Mouse (Mus musculus) hindbrain, embryonic 14.5 days (tissue): Measurements from ENCODE around the gene Sec31a. TPM values are rescaled to one million over a fixed set of nuclear protein-coding genes. Genes with fewer than 3 reads are reported as not detected.
"Not testable (repeated sequence)": the region's sequence is repeated elsewhere in the genome, so short reads cannot be mapped to it uniquely, and the experiment has no call there.

Experiments
- ATAC-seq: fragments of 200-750 bp; cut with Nextera tagmentation; 2 replicates; pipeline ENCODE4 v1.8.0; 2017; ENCODE audit warnings: moderate number of reproducible peaks, mild to moderate bottlenecking, moderate TSS enrichment, moderate library complexity; ENCODE audit not compliant: low FRiP score
- DNase-seq: peaks from one replicate; pipeline ENCODE4 v3.0.0-alpha.2; 2015; ENCODE audit warnings: low spot score
- H3K27ac ChIP-seq: fragments of 300-500 bp; sonication (generic); 2 replicates; pipeline ENCODE4 v1.5.1; 2014; ENCODE audit warnings: mild to moderate bottlenecking, moderate library complexity
- H3K27me3 ChIP-seq: fragments of 300-500 bp; sonication (generic); 2 replicates; pipeline ENCODE4 v1.6.1; 2014; ENCODE audit warnings: mild to moderate bottlenecking, low read length, mixed read lengths; ENCODE audit not compliant: control insufficient read depth, insufficient read depth
- H3K36me3 ChIP-seq: fragments of 300-500 bp; sonication (generic); replicated peaks from 2 replicates; pipeline ENCODE4 v1.6.1; 2014; ENCODE audit not compliant: control insufficient read depth, insufficient read depth
- H3K4me1 ChIP-seq: fragments of 300-500 bp; sonication (generic); replicated peaks from 2 replicates; pipeline ENCODE4 v1.6.1; 2014; ENCODE audit warnings: antibody characterized with exemption, low read length, mixed read lengths; ENCODE audit not compliant: control insufficient read depth, insufficient read depth
- H3K4me2 ChIP-seq: fragments of 300-500 bp; sonication (generic); replicated peaks from 2 replicates; pipeline ENCODE4 v1.6.1; 2014; ENCODE audit warnings: mild to moderate bottlenecking, moderate library complexity
- H3K4me3 ChIP-seq: fragments of 300-500 bp; sonication (generic); replicated peaks from 2 replicates; pipeline ENCODE4 v1.5.1; 2014; ENCODE audit warnings: mild to moderate bottlenecking, low read length
- H3K9ac ChIP-seq: fragments of 300-500 bp; sonication (generic); 2 replicates; pipeline ENCODE4 v1.6.1; 2014
- H3K9me3 ChIP-seq: fragments of 300-500 bp; sonication (generic); 2 replicates; pipeline ENCODE4 v1.6.1; 2016; ENCODE audit warnings: low read length; ENCODE audit not compliant: control insufficient read depth
- WGBS: fragments of 180-500 bp; shearing (Covaris S2); extraction: QIAGEN DNeasy Blood & Tissue Kit; methylation state at CpG from one replicate; pipeline ENCODE4 v1.1.7; 2014; 5-methylcytosine and 5-hydroxymethylcytosine counted together
- polyA plus RNA-seq: library from polyadenylated mRNA; unstranded; fragments of >200 nt; fragmentation: Nextera tagmentation; extraction: Ambion mirVana; gene quantifications from 2 replicates; pipeline ENCODE4 v1.2.1, GENCODE M21; 2014

Sec31a gene
- polyA plus RNA-seq, 1 experiment from 2014 or later = 91.0 TPM

GRCm38 (mm10) chr5:100430076-100430390 is 14.0 kb upstream of the Sec31a start:
- DNase-seq = no peak

DNA sequence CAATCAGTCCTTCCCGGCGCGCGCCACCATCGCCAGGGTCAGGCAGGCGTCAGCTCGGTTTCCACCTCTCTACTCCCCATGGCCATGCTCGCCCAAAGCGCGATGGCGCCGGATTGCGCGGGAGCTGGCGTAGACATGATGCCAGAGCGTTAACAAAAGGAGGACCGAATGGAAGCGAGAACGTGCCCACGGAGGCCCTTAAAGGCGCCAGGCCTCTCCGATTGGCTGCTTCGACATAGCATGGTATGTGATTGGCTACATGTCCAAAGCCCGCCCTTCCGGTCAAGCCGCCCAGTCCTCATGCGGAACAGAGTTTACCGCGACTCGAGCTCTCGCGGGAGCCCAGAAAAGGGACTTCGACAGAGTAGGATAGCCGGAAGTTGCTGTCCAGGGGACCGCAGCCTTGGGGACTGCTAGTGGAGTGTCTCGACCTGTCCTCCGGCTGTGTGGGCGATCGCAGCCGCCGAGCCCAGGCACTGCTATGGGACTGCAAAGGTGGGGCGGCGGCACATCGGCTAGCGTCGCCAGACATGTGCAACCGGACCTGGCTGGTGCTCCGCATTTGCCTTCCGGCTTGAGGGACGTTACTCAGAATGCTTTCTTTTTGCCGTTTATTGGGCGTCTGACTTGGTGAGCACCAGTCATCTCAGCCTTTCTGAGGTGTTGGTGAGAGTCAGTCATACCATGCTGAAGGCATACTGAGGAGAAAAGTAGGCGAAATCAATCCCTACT is 13.5 kb upstream of the Sec31a start:
- H3K9ac ChIP-seq = peak overlapping the region; percentile 98
- H3K27ac ChIP-seq = peak overlapping the region; percentile 95
- H3K4me2 ChIP-seq = peak overlapping the region; percentile 81
- ATAC-seq (peak; percentile 100), DNase-seq (peak; percentile 96)
- no peaks in the 10 kb centered on the region for H3K9me3 ChIP-seq
- peaks cover 34% of the 10 kb centered on the region for H3K36me3 ChIP-seq
- H3K27me3 ChIP-seq = no peaks in the 10 kb centered on the region
- peak overlapping the region; percentile 90 for H3K4me3 ChIP-seq
- H3K4me1 ChIP-seq = peaks cover 38% of the 10 kb centered on the region
- WGBS = under 1% methylated on average over 53 of the region's 53 CpGs

More at GRCm38 (mm10) chr5:100430076-100430390, 14.0 kb upstream of the Sec31a start:
- Histone ChIP-seq H3K9ac (peak overlapping the region; percentile 78), H3K9me3 (no peaks in the 10 kb centered on the region), H3K4me2 (peak overlapping the region; percentile 66), H3K27me3 (no peaks in the 10 kb centered on the region), H3K27ac (peak overlapping the region; percentile 80), H3K4me3 (peak overlapping the region; percentile 90), H3K4me1 (peaks cover 33% of the 10 kb centered on the region), H3K36me3 (peaks cover 29% of the 10 kb centered on the region)
- ATAC-seq = no peak
- 6% methylated on average over 11 of the region's 11 CpGs for WGBS

DNA sequence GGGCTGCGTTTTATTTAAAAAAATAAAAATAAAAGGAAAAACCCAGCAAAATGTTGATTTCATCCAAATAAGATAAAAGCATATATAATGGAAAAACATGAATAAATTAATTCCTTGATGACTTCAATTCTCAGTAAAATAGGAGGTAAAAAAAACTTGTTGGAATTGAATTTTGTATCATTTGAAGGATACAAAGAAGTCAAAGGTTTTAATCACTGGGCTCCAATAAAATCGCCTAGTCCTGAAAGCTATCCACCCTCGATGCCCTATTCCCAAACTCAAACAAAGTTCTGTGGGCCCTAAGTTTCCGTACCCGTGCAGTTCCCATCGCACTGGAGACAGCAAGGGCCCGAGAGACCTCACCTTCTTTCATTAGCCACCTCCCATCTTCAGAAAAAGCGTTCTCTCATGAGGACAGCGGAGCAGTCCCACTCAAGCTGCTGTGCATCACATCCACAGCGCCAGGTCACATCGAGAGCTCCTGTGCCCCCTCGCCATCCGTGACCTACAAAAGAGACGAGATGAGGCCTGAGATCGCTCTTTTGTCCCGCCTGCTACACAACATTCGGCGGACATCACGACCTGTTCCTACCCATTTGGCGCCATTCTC is 12.8 kb upstream of the Sec31a start:
- H3K4me1 ChIP-seq = peaks cover 43% of the 10 kb centered on the region
- peak overlapping the region; percentile 98 for H3K9ac ChIP-seq
- peak; percentile 56 for DNase-seq
- H3K27me3 ChIP-seq = no peaks in the 10 kb centered on the region
- H3K36me3 ChIP-seq = peaks cover 41% of the 10 kb centered on the region
- peak overlapping the region; percentile 90 for H3K4me3 ChIP-seq
- peak overlapping the region; percentile 81 for H3K4me2 ChIP-seq
- WGBS = under 1% methylated on average over 20 of the region's 20 CpGs
- ATAC-seq = peak; percentile 29
- H3K9me3 ChIP-seq = no peaks in the 10 kb centered on the region
- H3K27ac ChIP-seq = peak overlapping the region; percentile 95

- peaks cover 46% of the 10 kb centered on the region for H3K4me1 ChIP-seq
- H3K36me3 ChIP-seq = peaks cover 48% of the 10 kb centered on the region
- no peak for ATAC-seq
- H3K27ac ChIP-seq = peak overlapping the region; percentile 95; the same call in 1 of the 2 replicates
- H3K27me3 ChIP-seq = no peaks in the 10 kb centered on the region
- no peak for DNase-seq
- H3K4me2 ChIP-seq = peak overlapping the region; percentile 81
- peak overlapping the region; percentile 98 for H3K9ac ChIP-seq
- peak overlapping the region; percentile 90 for H3K4me3 ChIP-seq
- H3K9me3 ChIP-seq = no peaks in the 10 kb centered on the region
- WGBS = 18% methylated on average over 5 of the region's 5 CpGs
These were observed 12.1 kb upstream of the Sec31a start for GRCm38 (mm10) chr5:100428031-100428733.

GRCm38 (mm10) chr5:100427276-100427675 is 11.2 kb upstream of the Sec31a start:
- 58% methylated on average over 9 of the region's 9 CpGs for WGBS
- Histone ChIP-seq H3K27me3 (no peaks in the 10 kb centered on the region), H3K4me2 (peak overlapping the region; percentile 81), H3K36me3 (peaks cover 57% of the 10 kb centered on the region), H3K4me1 (peaks cover 46% of the 10 kb centered on the region), H3K4me3 (peak overlapping the region; percentile 90), H3K27ac (no peak overlapping the region), H3K9me3 (no peaks in the 10 kb centered on the region), H3K9ac (peak overlapping the region; percentile 98)
- no peak for ATAC-seq
- DNase-seq = no peak

DNA sequence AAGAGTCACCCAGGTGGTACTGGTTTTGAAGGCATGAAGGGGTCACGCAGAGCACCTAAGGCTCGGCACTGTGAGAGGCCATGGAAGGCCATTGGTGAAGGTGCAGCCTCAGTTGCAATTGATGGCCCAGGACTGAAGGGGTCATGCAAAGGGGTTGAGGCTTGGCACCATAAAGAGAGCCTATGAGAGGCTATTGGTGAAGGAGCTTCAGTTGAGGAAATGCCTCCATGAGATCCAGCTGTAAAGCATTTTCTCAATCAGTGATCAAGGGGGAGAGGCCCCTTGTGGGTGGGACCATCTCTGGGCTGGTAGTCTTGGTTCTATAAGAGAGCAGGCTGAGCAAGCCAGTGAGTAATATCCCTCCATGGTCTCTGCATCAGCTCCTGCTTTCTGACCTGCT is 9.8 kb upstream of the Sec31a start:
- not testable (repeated sequence) for H3K9ac ChIP-seq, DNase-seq, H3K27me3 ChIP-seq, H3K9me3 ChIP-seq, H3K4me2 ChIP-seq, H3K27ac ChIP-seq, ATAC-seq, H3K4me3 ChIP-seq
- 78% methylated on average over 2 of the region's 2 CpGs for WGBS
- H3K4me1 ChIP-seq = peaks cover 45% of the 10 kb centered on the region
- peaks cover 71% of the 10 kb centered on the region for H3K36me3 ChIP-seq

GRCm38 (mm10) chr5:100424252-100424651 is 8.2 kb upstream of the Sec31a start:
- peaks cover 86% of the 10 kb centered on the region for H3K36me3 ChIP-seq

DNA sequence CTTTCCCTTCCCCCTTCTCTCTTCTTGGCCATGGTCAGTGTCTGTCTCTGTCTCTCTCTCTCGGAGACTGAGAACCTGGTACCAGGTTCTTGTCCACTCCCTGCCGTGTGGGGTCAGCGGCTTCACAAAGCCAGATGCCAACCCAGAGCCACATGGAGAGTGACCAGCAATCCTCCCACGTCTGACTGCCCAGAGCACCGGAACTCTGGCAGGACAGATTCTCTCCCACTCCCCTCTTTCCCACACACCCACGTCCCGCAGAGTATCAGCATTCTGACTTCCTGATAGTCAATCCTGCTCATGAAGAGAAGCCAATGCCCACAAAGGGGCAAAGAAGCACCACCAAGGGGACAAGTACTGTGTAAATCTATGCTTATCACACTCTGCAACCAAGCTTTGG is 7.6 kb upstream of the Sec31a start:
- WGBS = 75% methylated on average over 7 of the region's 7 CpGs
- no peak for DNase-seq
- Histone ChIP-seq H3K9me3 (no peaks in the 10 kb centered on the region), H3K27ac (no peak overlapping the region), H3K27me3 (no peaks in the 10 kb centered on the region), H3K4me2 (no peak overlapping the region), H3K9ac (no peak overlapping the region; the same call in 1 of the 2 replicates), H3K36me3 (peaks cover 92% of the 10 kb centered on the region), H3K4me1 (peaks cover 35% of the 10 kb centered on the region), H3K4me3 (no peak overlapping the region)
- ATAC-seq = no peak

More at GRCm38 (mm10) chr5:100424252-100424651, 8.2 kb upstream of the Sec31a start:
- Histone ChIP-seq H3K9me3 (no peaks in the 10 kb centered on the region), H3K27me3 (no peaks in the 10 kb centered on the region), H3K27ac (no peak overlapping the region), H3K4me1 (peaks cover 35% of the 10 kb centered on the region), H3K4me2 (0 out of 2 replicates have a peak overlapping the region, but pooled peaks have one; percentile 2), H3K4me3 (no peak overlapping the region), H3K9ac (no peak overlapping the region)
- WGBS = 89% methylated on average over 3 of the region's 3 CpGs
- DNase-seq (no peak), ATAC-seq (no peak)

GRCm38 (mm10) chr5:100418861-100419260 is 2.8 kb upstream of the Sec31a start:
- no peaks in the 10 kb centered on the region for H3K9me3 ChIP-seq
- WGBS = 70% methylated on average over 4 of the region's 4 CpGs
- ATAC-seq (no peak), DNase-seq (no peak)
- H3K4me2 ChIP-seq = no peak overlapping the region
- peaks cover 59% of the 10 kb centered on the region for H3K36me3 ChIP-seq
- no peak overlapping the region for H3K27ac ChIP-seq
- no peaks in the 10 kb centered on the region for H3K27me3 ChIP-seq
- H3K4me3 ChIP-seq = no peak overlapping the region
- H3K9ac ChIP-seq = no peak overlapping the region
- peaks cover 26% of the 10 kb centered on the region for H3K4me1 ChIP-seq
